Mouse (Mus musculus) kidney, adult 2 months (tissue): ENCODE results near the gene Fam78b. TPM values are rescaled to one million over a fixed set of nuclear protein-coding genes. Genes with fewer than 3 reads are reported as not detected.

Source experiments
- DNase-seq: peaks from one replicate; pipeline ENCODE4 v3.0.0; 2021
- H3K27ac ChIP-seq: fragments of 200-500 bp; 2 replicates; pipeline ENCODE4 v1.5.1; 2012; ENCODE audit warnings: low read depth, low read length, control low read depth, inconsistent platforms; ENCODE audit not compliant: insufficient read depth
- H3K27me3 ChIP-seq: fragments of 200-500 bp; replicated peaks from 2 replicates; pipeline ENCODE4 v1.6.1; 2012; ENCODE audit warnings: mild to moderate bottlenecking, moderate library complexity, low read length, inconsistent platforms; ENCODE audit not compliant: control insufficient read depth, insufficient read depth
- H3K36me3 ChIP-seq: fragments of 200-500 bp; 2 replicates; pipeline ENCODE4 v1.6.1; 2012; ENCODE audit warnings: mild to moderate bottlenecking, moderate library complexity, low read length, inconsistent platforms; ENCODE audit not compliant: control insufficient read depth, insufficient read depth
- H3K4me1 ChIP-seq: fragments of 200-500 bp; 2 replicates; pipeline ENCODE4 v1.6.1; 2011; ENCODE audit warnings: low read length; ENCODE audit not compliant: control insufficient read depth, insufficient read depth
- H3K4me3 ChIP-seq: fragments of 200-500 bp; 2 replicates; pipeline ENCODE4 v1.5.1; 2011; ENCODE audit warnings: mild to moderate bottlenecking, low read depth, low read length, control low read depth; ENCODE audit not compliant: insufficient read depth
- CTCF ChIP-seq: fragments of 200-500 bp; conservative IDR thresholded peaks from 2 replicates; pipeline ENCODE4 v1.5.1; 2011; ENCODE audit warnings: low read depth, mild to moderate bottlenecking, control low read depth, low read length, moderate library complexity, mixed read lengths; ENCODE audit not compliant: insufficient read depth, insufficient read length
- POLR2A ChIP-seq: fragments of 200-500 bp; IDR thresholded peaks from one replicate; pipeline ENCODE4 v1.6.1; 2011; ENCODE audit warnings: low read depth, low read length, control low read depth
- WGBS: fragments of 180-500 bp; shearing (Covaris S2); methylation state at CpG from one replicate; pipeline ENCODE4 v1.1.7; 2018; 5-methylcytosine and 5-hydroxymethylcytosine counted together
- polyA plus RNA-seq: library from polyadenylated mRNA; depleted of rRNA; stranded (reverse); fragments of >200 nt; gene quantifications from 2 replicates; pipeline ENCODE4 v1.2.3, GENCODE M21; 2012

Fam78b gene
- polyA plus RNA-seq, 1 experiment, result 1.3 TPM

DNA sequence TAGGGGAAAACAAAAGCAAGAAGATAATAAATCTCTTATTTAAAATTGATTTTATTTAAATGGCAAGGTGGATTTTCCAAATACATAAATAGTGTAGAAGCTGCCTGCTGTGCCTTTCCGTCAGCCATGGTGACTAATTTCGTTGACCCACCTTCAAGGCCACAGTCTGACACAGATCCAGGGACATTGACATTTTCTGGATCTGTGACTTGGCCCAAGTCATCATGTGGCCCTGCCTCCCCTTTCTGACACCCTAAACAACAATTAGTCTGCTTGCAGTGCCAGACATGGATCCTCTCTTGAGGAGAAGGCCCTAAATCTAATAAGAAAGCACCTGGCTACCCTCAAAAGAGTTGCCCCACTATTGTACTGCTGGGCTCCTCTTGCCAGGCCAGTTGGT is 121.2 kb downstream of the Fam78b start:
- no peaks in the 10 kb centered on the region; the same call in 1 of the 2 replicates for H3K27me3 ChIP-seq
- no peak overlapping the region for H3K27ac ChIP-seq
- no peaks in the 10 kb centered on the region for H3K4me1 ChIP-seq
- no peak for DNase-seq
- no peaks in the 10 kb centered on the region for H3K36me3 ChIP-seq
- H3K4me3 ChIP-seq, result no peak overlapping the region
- 87% methylated on average over 2 of the region's 2 CpGs for WGBS
- TF ChIP-seq POLR2A, result no peak

- DNase-seq, result no peak
- TF ChIP-seq CTCF, result no peak
- no peak for TF ChIP-seq POLR2A
- H3K4me3 ChIP-seq, result no peak overlapping the region
- H3K27ac ChIP-seq, result no peak overlapping the region
- H3K27me3 ChIP-seq, result no peaks in the 10 kb centered on the region; the same call in 1 of the 2 replicates
- no peaks in the 10 kb centered on the region for H3K36me3 ChIP-seq
- H3K4me1 ChIP-seq, result no peaks in the 10 kb centered on the region
Observed at GRCm38 (mm10) chr1:167123551-167123950, 122.3 kb downstream of the Fam78b start.

- TF ChIP-seq CTCF (no peak), POLR2A (no peak)
- Histone ChIP-seq H3K27me3 (no peaks in the 10 kb centered on the region; the same call in 1 of the 2 replicates), H3K4me1 (no peaks in the 10 kb centered on the region), H3K36me3 (no peaks in the 10 kb centered on the region), H3K4me3 (no peak overlapping the region), H3K27ac (no peak overlapping the region)
- 77% methylated on average over 3 of the region's 3 CpGs for WGBS
- DNase-seq, result no peak
Observed at GRCm38 (mm10) chr1:167125870-167126269, 124.7 kb downstream of the Fam78b start.

GRCm38 (mm10) chr1:167126292-167126691 is 125.1 kb downstream of the Fam78b start:
- H3K36me3 ChIP-seq, result no peaks in the 10 kb centered on the region
- no peak overlapping the region for H3K4me3 ChIP-seq
- 59% methylated on average over 4 of the region's 4 CpGs for WGBS
- H3K27me3 ChIP-seq, result no peaks in the 10 kb centered on the region; the same call in 1 of the 2 replicates
- TF ChIP-seq POLR2A, result no peak
- no peak for TF ChIP-seq CTCF
- H3K4me1 ChIP-seq, result no peaks in the 10 kb centered on the region
- no peak for DNase-seq
- H3K27ac ChIP-seq, result no peak overlapping the region

- no peak for DNase-seq
- Histone ChIP-seq H3K4me3 (no peak overlapping the region), H3K27me3 (no peaks in the 10 kb centered on the region), H3K4me1 (no peaks in the 10 kb centered on the region), H3K27ac (no peak overlapping the region), H3K36me3 (no peaks in the 10 kb centered on the region)
- TF ChIP-seq POLR2A (no peak), CTCF (no peak)
- 74% methylated on average over 5 of the region's 5 CpGs for WGBS
Observed at GRCm38 (mm10) chr1:167135748-167136147, 134.5 kb downstream of the Fam78b start.
